Mouse (Mus musculus): ENCODE measurements at regions not wholly inside any gene's neighbourhood (a gene's known extent, or its start where the extent isn't known, plus 50 kb on each side); places are given as distances from the start of the nearest gene placed in this dataset.
A peak's percentile ranks its signal among the peaks of the same experiment; 100 is the strongest.
"Not testable (repeated sequence)": the region's sequence is repeated elsewhere in the genome, so short reads cannot be mapped to it uniquely, and the experiment has no call there.

- no peak for ATAC-seq (ENCODE audit: insufficient number of reproducible peaks, insufficient read depth, low FRiP score, low TSS enrichment)
- Histone ChIP-seq H3K4me3 (no peak overlapping the region), H3K9ac (no peak overlapping the region), H3K9me3 (no peaks in the 10 kb centered on the region), H3K36me3 (no peaks in the 10 kb centered on the region), H3K4me2 (replicated peaks) (no peak overlapping the region), H3K27me3 (no peaks in the 10 kb centered on the region), H3K27ac (no peak overlapping the region), H3K4me1 (no peaks in the 10 kb centered on the region)
- WGBS, result 43% methylated on average over 3 of the region's 3 CpGs
Observed at GRCm38 (mm10) chr11:91310212-91310742, 267.1 kb downstream of the Kif2b start.

DNA sequence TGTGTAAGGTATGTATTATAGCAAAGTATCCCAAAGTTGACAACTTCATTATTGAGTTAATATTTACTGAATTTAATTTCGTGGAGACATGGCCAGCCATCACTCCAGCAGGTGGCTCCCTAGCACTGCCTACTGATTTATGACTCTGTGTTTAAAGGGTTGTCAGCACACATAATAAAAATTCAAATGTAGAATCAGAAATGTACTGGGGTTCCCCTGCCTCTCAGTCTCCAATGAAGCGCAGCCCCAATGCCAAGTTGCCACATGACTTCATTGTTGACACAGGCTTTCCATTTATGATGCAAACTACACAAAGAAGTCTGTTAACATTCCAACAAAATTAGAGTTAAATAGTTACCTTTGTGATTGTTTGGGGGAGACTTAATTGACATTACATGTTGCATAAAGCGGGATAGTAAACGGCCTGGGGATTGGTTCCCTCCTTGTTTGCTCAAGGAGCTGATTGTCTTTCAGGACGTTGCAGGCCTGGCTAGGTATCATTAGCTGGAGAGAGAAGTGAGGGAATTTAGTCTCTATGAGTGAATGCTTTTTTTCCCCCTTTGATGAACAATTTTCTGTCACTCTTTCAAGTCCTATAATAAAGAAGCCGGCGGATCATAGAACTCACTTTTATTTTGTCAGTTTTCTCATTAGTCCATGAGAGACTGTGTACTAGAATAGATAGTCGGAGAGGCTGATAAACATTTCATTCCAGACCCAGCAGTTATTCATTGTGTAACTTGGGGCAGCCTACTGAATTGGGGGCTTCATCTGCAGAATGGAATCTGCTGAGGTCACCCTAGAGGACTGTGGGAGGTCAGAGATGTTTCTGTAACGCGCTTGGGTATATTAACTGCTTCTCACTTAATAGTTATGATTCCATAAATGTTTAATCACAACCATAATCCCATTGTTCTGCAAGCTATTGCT lies 287.9 kb downstream of the Kif2b start:
- Histone ChIP-seq H3K4me3 (no peak overlapping the region), H3K27me3 (no peaks in the 10 kb centered on the region), H3K27ac (no peak overlapping the region), H3K36me3 (no peaks in the 10 kb centered on the region), H3K4me2 (replicated peaks) (no peak overlapping the region), H3K9me3 (no peaks in the 10 kb centered on the region), H3K4me1 (0 out of 2 replicates have a peak, but pooled peaks cover 3% of the 10 kb centered on the region), H3K9ac (no peak overlapping the region)
- ATAC-seq (ENCODE audit: insufficient number of reproducible peaks, insufficient read depth, low FRiP score, low TSS enrichment), result 0 out of 2 replicates have a peak, but pooled peaks have one; percentile 52
- 48% methylated on average over 10 of the region's 10 CpGs for WGBS

DNA sequence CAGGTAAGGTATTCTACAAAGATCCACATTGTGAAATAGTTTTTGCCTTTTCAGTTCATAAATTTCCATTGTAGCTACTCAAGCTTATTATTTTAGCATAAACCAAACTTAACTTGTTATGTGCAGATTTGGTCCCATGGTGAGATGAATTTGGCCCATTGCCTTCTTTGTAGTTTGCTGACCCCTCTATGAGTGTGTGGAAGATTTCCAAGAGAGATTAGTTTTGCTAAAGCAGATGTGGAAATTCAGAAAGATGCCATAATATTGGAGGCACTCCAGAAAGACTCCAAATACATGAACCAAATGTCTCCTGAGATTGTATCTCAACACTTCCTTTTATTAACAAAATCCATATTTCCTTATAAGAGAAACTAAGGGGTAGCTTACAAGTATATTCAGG lies 291.0 kb downstream of the Kif2b start:
- no peak overlapping the region for H3K9ac ChIP-seq
- no peaks in the 10 kb centered on the region for H3K27me3 ChIP-seq
- no peaks in the 10 kb centered on the region for H3K9me3 ChIP-seq
- no peak overlapping the region for H3K27ac ChIP-seq
- H3K4me3 ChIP-seq, result no peak overlapping the region
- H3K4me2 ChIP-seq (replicated peaks), result no peak overlapping the region
- no peaks in the 10 kb centered on the region for H3K36me3 ChIP-seq
- no peak for ATAC-seq (ENCODE audit: insufficient number of reproducible peaks, insufficient read depth, low FRiP score, low TSS enrichment)
- H3K4me1 ChIP-seq, result 0 out of 2 replicates have a peak, but pooled peaks cover 3% of the 10 kb centered on the region

- no peak overlapping the region for H3K27ac ChIP-seq
- WGBS, result 29% methylated on average over 4 of the region's 4 CpGs
- H3K9ac ChIP-seq, result no peak overlapping the region
- H3K4me1 ChIP-seq, result peaks cover 6% of the 10 kb centered on the region; the same call in 1 of the 2 replicates
- no peak; the same call in 1 of the 2 replicates for ATAC-seq (ENCODE audit: insufficient number of reproducible peaks, insufficient read depth, low FRiP score, low TSS enrichment)
- no peaks in the 10 kb centered on the region for H3K36me3 ChIP-seq
- H3K4me3 ChIP-seq, result no peak overlapping the region
- H3K27me3 ChIP-seq, result no peaks in the 10 kb centered on the region
- H3K4me2 ChIP-seq (replicated peaks), result no peak overlapping the region
- no peaks in the 10 kb centered on the region for H3K9me3 ChIP-seq
Observed at GRCm38 (mm10) chr11:91262216-91262615, 315.1 kb downstream of the Kif2b start.

DNA sequence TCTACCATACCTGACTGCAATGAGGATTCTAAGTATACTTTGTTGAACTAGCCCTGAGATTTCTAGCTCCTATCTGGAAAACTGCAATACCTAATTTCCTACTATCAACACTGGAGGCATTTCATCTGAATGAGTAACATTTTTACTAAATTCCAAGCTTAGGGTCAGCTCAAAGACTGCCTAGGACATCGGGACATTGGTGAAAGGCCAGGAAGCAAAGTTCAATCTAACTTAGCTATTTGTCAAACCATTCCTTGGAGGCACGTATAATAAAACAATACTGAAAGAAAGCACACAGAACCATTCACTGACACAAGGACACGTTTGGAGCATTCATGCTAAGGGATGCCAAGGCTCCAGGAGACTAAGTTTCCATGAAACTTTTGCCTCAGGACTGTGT lies 335.3 kb downstream of the Kif2b start:
- H3K27ac ChIP-seq; H3K4me3 ChIP-seq; H3K4me2 ChIP-seq (replicated peaks); ATAC-seq (ENCODE audit: insufficient number of reproducible peaks, insufficient read depth, low FRiP score, low TSS enrichment); H3K36me3 ChIP-seq; H3K27me3 ChIP-seq; H3K9ac ChIP-seq; H3K4me1 ChIP-seq; H3K9me3 ChIP-seq: not testable (repeated sequence)
- 78% methylated on average over 3 of the region's 3 CpGs for WGBS

DNA sequence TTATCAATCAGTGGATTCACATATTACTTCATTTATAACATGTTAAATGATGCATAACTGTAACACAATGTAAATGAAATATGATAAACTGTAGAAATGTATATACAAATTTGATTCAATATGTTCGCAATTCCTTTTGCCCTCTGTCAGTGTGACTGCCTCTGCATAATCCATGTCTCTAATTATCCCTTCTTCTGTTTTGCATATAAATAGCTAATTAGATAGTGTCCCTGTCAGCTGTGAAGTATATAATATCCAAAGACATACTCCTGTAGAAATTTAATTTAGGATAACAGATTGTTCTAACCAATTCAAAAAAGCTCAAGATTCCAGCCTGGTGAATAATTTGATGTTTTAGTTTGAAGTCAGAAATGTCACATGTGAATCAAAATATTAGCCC lies 361.2 kb downstream of the Kif2b start:
- H3K4me2 ChIP-seq (replicated peaks), result no peak overlapping the region
- H3K4me3 ChIP-seq, result no peak overlapping the region
- 91% methylated on average over 1 of the region's 1 CpGs for WGBS
- no peaks in the 10 kb centered on the region for H3K27me3 ChIP-seq
- H3K36me3 ChIP-seq, result no peaks in the 10 kb centered on the region
- H3K27ac ChIP-seq, result no peak overlapping the region
- no peaks in the 10 kb centered on the region for H3K4me1 ChIP-seq
- no peak overlapping the region for H3K9ac ChIP-seq
- no peaks in the 10 kb centered on the region for H3K9me3 ChIP-seq
- no peak for ATAC-seq (ENCODE audit: insufficient number of reproducible peaks, insufficient read depth, low FRiP score, low TSS enrichment)

- H3K27me3 ChIP-seq, result no peaks in the 10 kb centered on the region
- H3K4me1 ChIP-seq, result no peaks in the 10 kb centered on the region
- H3K27ac ChIP-seq, result no peak overlapping the region
- 67% methylated on average over 2 of the region's 2 CpGs for WGBS
- H3K9me3 ChIP-seq, result no peaks in the 10 kb centered on the region
- H3K36me3 ChIP-seq, result no peaks in the 10 kb centered on the region
- no peak for ATAC-seq (ENCODE audit: insufficient number of reproducible peaks, insufficient read depth, low FRiP score, low TSS enrichment)
- no peak overlapping the region for H3K4me2 ChIP-seq (replicated peaks)
- H3K9ac ChIP-seq, result no peak overlapping the region
- no peak overlapping the region for H3K4me3 ChIP-seq
Observed at GRCm38 (mm10) chr11:91213104-91213503, 364.3 kb downstream of the Kif2b start.

DNA sequence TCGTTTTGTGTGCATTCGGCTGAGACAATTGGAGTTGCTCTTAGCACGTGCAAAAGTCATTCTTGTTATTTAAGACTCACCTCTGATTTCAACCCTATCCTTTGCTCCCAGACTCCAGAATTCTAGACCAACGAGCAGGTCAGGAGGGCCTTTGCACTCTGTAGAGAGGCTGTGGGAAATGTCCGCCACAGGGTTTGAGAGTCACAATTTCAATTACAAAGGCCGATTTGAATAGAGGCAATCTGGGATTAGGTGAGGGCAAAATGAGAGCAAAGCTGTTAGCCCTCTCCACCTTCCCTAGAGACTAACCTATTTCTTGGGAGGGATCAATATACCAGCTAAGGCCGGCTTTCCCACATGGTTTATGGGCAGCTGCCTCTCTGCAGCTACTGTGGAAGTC lies 370.9 kb downstream of the Kif2b start:
- H3K36me3 ChIP-seq, result no peaks in the 10 kb centered on the region
- H3K27me3 ChIP-seq, result no peaks in the 10 kb centered on the region
- H3K4me1 ChIP-seq, result no peaks in the 10 kb centered on the region
- H3K4me2 ChIP-seq (replicated peaks), result no peak overlapping the region
- no peak overlapping the region for H3K27ac ChIP-seq
- H3K9me3 ChIP-seq, result no peaks in the 10 kb centered on the region
- no peak for ATAC-seq (ENCODE audit: insufficient number of reproducible peaks, insufficient read depth, low FRiP score, low TSS enrichment)
- no peak overlapping the region for H3K4me3 ChIP-seq
- 43% methylated on average over 7 of the region's 7 CpGs for WGBS
- no peak overlapping the region for H3K9ac ChIP-seq

GRCm38 (mm10) chr11:91204416-91204815 lies 372.9 kb downstream of the Kif2b start:
- H3K36me3 ChIP-seq, result no peaks in the 10 kb centered on the region
- H3K27ac ChIP-seq, result no peak overlapping the region
- no peaks in the 10 kb centered on the region for H3K9me3 ChIP-seq
- H3K9ac ChIP-seq, result no peak overlapping the region
- H3K4me3 ChIP-seq, result no peak overlapping the region
- WGBS, result 58% methylated on average over 7 of the region's 7 CpGs
- no peaks in the 10 kb centered on the region for H3K4me1 ChIP-seq
- ATAC-seq (ENCODE audit: insufficient number of reproducible peaks, insufficient read depth, low FRiP score, low TSS enrichment), result no peak
- H3K4me2 ChIP-seq (replicated peaks), result no peak overlapping the region
- no peaks in the 10 kb centered on the region for H3K27me3 ChIP-seq

DNA sequence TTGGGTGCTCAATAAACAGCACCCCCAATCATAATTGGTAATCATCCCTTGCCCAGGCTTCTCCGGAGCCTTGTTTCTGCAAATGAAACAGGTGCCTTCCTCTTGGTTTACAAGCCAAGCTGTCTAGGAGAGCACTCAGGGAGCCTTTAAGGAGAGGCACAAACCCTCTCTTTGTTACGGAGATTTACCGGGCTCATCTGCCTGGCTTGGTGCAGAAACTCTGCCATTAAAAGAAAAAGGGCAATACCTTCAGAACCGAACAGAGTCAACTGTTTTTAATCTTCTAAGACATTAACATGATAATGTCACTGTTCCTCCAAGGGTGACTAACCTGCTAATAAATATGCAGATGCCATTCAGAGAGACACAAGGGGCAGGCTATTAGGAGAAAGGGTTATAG lies 380.5 kb downstream of the Kif2b start:
- H3K27me3 ChIP-seq, result no peaks in the 10 kb centered on the region
- no peak overlapping the region for H3K27ac ChIP-seq
- 11% methylated on average over 4 of the region's 4 CpGs for WGBS
- H3K4me3 ChIP-seq, result no peak overlapping the region
- H3K36me3 ChIP-seq, result no peaks in the 10 kb centered on the region
- no peaks in the 10 kb centered on the region for H3K4me1 ChIP-seq
- no peak overlapping the region for H3K4me2 ChIP-seq (replicated peaks)
- ATAC-seq (ENCODE audit: insufficient number of reproducible peaks, insufficient read depth, low FRiP score, low TSS enrichment), result no peak
- no peak overlapping the region for H3K9ac ChIP-seq
- H3K9me3 ChIP-seq, result no peaks in the 10 kb centered on the region

DNA sequence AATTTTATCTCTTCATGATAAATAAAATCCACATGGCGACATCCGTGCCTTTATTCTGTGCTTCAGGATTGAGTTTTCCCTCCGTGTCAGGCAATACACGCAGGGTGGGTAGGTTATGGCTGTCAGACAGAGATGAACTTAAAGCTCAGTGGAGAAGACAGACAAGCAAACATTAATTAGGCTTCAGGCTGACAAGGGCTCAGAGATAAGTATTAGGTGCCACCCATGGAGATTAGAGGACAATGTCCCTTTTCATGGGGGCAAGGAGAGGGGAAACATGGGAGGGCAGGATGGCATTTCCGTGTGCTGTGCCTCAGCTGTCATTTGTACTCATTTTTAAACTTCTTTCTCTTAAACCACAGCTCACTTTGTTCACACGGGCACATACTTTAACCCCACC lies 381.0 kb downstream of the Kif2b start:
- H3K36me3 ChIP-seq, result no peaks in the 10 kb centered on the region
- 19% methylated on average over 6 of the region's 6 CpGs for WGBS
- ATAC-seq (ENCODE audit: insufficient number of reproducible peaks, insufficient read depth, low FRiP score, low TSS enrichment), result no peak
- H3K4me2 ChIP-seq (replicated peaks), result no peak overlapping the region
- no peaks in the 10 kb centered on the region for H3K27me3 ChIP-seq
- no peaks in the 10 kb centered on the region for H3K4me1 ChIP-seq
- no peak overlapping the region for H3K27ac ChIP-seq
- H3K9ac ChIP-seq, result no peak overlapping the region
- H3K4me3 ChIP-seq, result no peak overlapping the region
- no peaks in the 10 kb centered on the region for H3K9me3 ChIP-seq

DNA sequence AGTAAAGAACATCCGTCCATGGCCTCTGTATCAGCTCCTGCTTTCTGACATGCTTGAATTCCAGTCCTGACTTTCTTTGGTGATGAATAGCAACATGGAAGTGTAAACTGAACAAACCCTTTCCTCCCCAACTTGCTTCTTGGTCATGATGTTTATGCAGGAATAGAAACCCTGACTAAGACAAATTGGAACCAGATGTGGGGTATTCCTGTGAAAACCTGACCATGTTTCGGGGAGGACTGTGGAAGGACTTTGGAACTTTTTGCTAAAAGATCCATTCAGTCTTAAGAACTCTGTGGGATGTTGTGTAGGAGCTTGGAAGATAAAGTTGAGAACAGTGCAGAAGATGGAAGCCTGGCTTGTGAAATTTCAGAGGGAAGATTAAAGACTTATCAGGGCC lies 410.0 kb downstream of the Kif2b start:
- H3K27ac ChIP-seq; H3K9ac ChIP-seq; H3K4me3 ChIP-seq; H3K27me3 ChIP-seq; H3K9me3 ChIP-seq; H3K4me1 ChIP-seq; H3K36me3 ChIP-seq; ATAC-seq (ENCODE audit: insufficient number of reproducible peaks, insufficient read depth, low FRiP score, low TSS enrichment); H3K4me2 ChIP-seq (replicated peaks): not testable (repeated sequence)
- WGBS, result 31% methylated on average over 2 of the region's 2 CpGs

All from embryonic facial prominence, embryonic 12.5 days (tissue).